Mouse (Mus musculus) olfactory bulb, adult 2 months (tissue): ENCODE data around the gene Ramp2. TPM values are rescaled to one million over a fixed set of nuclear protein-coding genes. Genes with fewer than 3 reads are reported as not detected.

Source experiments
- H3K27ac ChIP-seq: fragments of 200-500 bp; 2 replicates; pipeline ENCODE4 v1.5.1; 2012; ENCODE audit warnings: low read depth, low read length; ENCODE audit not compliant: insufficient read depth
- H3K4me1 ChIP-seq: fragments of 200-500 bp; 2 replicates; pipeline ENCODE4 v1.6.1; 2012; ENCODE audit warnings: low read length; ENCODE audit not compliant: control insufficient read depth, insufficient read depth
- H3K4me3 ChIP-seq: fragments of 200-500 bp; 2 replicates; pipeline ENCODE4 v1.5.1; 2012; ENCODE audit warnings: mild to moderate bottlenecking, low read depth, low read length, moderate library complexity; ENCODE audit not compliant: insufficient read depth
- CTCF ChIP-seq: fragments of 200-500 bp; IDR thresholded peaks from 2 replicates; pipeline ENCODE4 v1.5.1; 2012; ENCODE audit warnings: low read depth, mild to moderate bottlenecking, low read length, moderate library complexity; ENCODE audit not compliant: insufficient read depth
- POLR2A ChIP-seq: fragments of 200-500 bp; IDR thresholded peaks from 2 replicates; pipeline ENCODE4 v1.6.1; 2012; ENCODE audit warnings: mild to moderate bottlenecking, low read depth, low read length, moderate library complexity; ENCODE audit not compliant: insufficient read depth
- WGBS: fragments of 180-500 bp; shearing (Covaris S2); methylation state at CpG from one replicate; pipeline ENCODE4 v1.1.7; 2018; 5-methylcytosine and 5-hydroxymethylcytosine counted together
- polyA plus RNA-seq: library from polyadenylated mRNA; stranded (reverse); fragments of >200 nt; gene quantifications from 2 replicates; pipeline ENCODE4 v1.2.4, GENCODE M21; 2012; ENCODE audit warnings: low replicate concordance; ENCODE audit not compliant: missing spikeins, insufficient read depth, insufficient read length

Ramp2 gene
- polyA plus RNA-seq, 1 experiment: not detected

DNA sequence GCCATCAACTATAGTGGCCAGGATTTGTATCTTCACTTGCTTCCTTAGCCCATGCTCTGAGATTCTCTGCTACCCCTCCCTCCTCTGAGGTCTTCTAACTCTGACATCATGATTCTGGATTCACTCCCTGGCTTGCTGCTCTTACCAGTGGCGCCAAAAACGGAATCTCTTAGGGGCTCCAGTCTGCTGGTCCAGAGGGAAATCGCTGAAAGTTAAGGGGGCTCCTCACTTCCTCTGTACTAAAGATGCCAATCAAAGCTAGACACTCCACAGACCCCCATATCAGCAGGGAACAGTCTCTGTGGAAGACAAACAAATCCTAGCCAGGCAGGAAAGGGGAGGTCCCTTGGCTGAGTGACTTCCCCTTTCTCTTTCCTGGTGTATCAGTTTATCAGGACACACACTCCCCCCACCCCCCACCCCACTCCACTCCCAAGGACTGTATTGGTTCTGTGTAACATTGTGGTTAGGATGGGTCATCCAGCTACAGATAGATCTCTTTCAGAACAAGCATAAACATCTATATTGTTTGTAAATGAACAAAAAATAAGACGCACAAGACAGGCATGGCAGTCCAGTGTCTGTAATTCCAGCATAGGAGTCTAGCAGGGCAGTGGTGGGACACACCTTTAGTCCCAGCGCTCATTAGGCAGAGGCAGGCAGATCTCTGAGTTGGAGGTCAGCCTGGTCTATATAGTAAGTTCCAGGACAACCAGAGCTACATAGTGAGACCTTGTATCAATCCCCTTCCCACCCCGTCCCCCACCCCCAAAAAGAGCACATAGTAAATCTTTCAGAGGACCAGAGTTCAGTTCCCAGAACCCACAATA lies 13.6 kb upstream of the Ramp2 start:
- H3K4me3 ChIP-seq: no peak overlapping the region
- peaks cover 28% of the 10 kb centered on the region for H3K4me1 ChIP-seq
- WGBS: 51% methylated on average over 6 of the region's 6 CpGs
- H3K27ac ChIP-seq: peak overlapping the region; percentile 96
- TF ChIP-seq POLR2A (no peak), CTCF (no peak)

DNA sequence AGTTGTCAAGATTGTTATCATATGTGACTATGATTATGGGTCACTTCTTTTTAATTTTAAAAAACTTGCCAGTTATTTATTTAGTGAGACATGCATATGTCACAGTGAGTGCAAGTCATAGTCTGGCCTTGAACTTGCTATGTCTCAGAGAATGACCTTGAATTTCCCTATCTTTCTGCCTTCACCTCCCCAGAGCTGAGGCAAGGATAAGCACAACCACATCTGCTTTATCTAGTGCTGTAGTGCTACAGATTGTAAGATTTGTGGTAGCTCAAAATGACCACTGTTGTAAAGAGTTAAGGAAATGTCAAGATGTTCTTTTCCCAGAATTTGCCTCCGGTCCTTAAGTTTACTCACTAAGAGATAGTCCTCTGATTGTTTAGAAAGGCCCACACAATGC lies 12.6 kb upstream of the Ramp2 start:
- 90% methylated on average over 1 of the region's 1 CpGs for WGBS
- peaks cover 32% of the 10 kb centered on the region for H3K4me1 ChIP-seq
- H3K4me3 ChIP-seq: no peak overlapping the region
- H3K27ac ChIP-seq: no peak overlapping the region
- no peak for TF ChIP-seq POLR2A
- TF ChIP-seq CTCF: no peak

DNA sequence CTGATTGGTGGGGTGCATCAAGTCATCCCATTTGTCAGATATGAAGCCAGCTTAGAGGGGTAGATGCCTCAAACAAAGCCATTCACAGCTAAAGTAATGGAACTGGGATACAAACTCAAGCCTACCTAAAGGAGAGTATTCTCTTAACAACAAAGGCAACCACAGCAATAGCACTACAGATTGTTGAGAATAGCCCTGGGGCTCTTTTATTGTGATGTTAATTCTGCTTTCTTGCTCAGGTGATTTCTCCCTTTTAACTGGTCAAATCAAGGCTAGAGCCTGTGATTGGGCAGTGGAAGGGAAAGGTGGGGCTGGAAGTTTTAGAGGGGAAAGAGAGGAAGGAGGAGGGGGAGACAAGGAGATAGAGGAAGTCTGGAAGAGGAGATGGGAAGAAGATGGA lies 11.7 kb upstream of the Ramp2 start:
- TF ChIP-seq CTCF (no peak), POLR2A (no peak)
- no peak overlapping the region for H3K4me3 ChIP-seq
- H3K4me1 ChIP-seq: peaks cover 33% of the 10 kb centered on the region
- no peak overlapping the region for H3K27ac ChIP-seq

- no peak overlapping the region for H3K27ac ChIP-seq
- H3K4me1 ChIP-seq: peaks cover 23% of the 10 kb centered on the region
- no peak for TF ChIP-seq CTCF
- TF ChIP-seq POLR2A: no peak
- H3K4me3 ChIP-seq: no peak overlapping the region
These were observed 10.4 kb upstream of the Ramp2 start for GRCm38 (mm10) chr11:101235429-101235828.

GRCm38 (mm10) chr11:101236782-101237181 lies 9.0 kb upstream of the Ramp2 start:
- TF ChIP-seq POLR2A: no peak
- TF ChIP-seq CTCF: no peak
- H3K4me3 ChIP-seq: no peak overlapping the region
- 92% methylated on average over 5 of the region's 5 CpGs for WGBS
- no peak overlapping the region for H3K27ac ChIP-seq
- H3K4me1 ChIP-seq: peaks cover 10% of the 10 kb centered on the region

- 0 out of 2 replicates have a peak overlapping the region, but pooled peaks have one; percentile 29 for H3K27ac ChIP-seq
- 29% methylated on average over 5 of the region's 5 CpGs for WGBS
- peaks cover 6% of the 10 kb centered on the region for H3K4me1 ChIP-seq
- H3K4me3 ChIP-seq: no peak overlapping the region
- TF ChIP-seq POLR2A: no peak
- TF ChIP-seq CTCF: no peak
These were observed 7.7 kb upstream of the Ramp2 start for GRCm38 (mm10) chr11:101238071-101238647.

DNA sequence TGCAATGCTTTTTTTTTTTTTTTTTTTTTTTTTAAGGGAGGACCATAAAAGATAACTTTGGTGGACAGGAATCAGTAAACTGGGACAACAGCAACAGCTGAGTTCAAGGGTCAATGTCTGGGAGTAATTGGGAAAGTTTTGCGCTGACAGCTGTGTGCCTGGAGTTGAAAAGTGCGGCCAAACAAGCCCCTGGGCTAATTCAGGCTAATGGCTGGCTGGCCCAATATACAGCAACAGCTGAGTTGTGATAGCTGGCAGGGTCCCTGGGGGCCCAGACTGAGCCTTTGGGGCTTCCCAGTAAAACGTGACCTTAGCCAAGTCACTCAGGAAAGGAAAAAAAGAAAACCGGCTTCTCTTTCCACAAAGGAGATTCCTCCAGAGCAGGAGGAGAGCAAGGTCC lies 757 bp upstream of the Ramp2 start:
- H3K4me3 ChIP-seq: no peak overlapping the region
- no peak overlapping the region for H3K27ac ChIP-seq

GRCm38 (mm10) chr11:101246702-101247012 lies 829 bp downstream of the Ramp2 start:
- WGBS: 22% methylated on average over 7 of the region's 7 CpGs
- 0 out of 2 replicates have a peak overlapping the region, but pooled peaks have one; percentile 19 for H3K27ac ChIP-seq
- peaks cover 8% of the 10 kb centered on the region for H3K4me1 ChIP-seq
- TF ChIP-seq CTCF (no peak), POLR2A (no peak)
- peak overlapping the region; percentile 62 for H3K4me3 ChIP-seq

More for the DNA sequence above, 757 bp upstream of the Ramp2 start:
- H3K4me1 ChIP-seq: peaks cover 8% of the 10 kb centered on the region
- 68% methylated on average over 4 of the region's 4 CpGs for WGBS
- TF ChIP-seq CTCF: no peak
- TF ChIP-seq POLR2A: no peak

DNA sequence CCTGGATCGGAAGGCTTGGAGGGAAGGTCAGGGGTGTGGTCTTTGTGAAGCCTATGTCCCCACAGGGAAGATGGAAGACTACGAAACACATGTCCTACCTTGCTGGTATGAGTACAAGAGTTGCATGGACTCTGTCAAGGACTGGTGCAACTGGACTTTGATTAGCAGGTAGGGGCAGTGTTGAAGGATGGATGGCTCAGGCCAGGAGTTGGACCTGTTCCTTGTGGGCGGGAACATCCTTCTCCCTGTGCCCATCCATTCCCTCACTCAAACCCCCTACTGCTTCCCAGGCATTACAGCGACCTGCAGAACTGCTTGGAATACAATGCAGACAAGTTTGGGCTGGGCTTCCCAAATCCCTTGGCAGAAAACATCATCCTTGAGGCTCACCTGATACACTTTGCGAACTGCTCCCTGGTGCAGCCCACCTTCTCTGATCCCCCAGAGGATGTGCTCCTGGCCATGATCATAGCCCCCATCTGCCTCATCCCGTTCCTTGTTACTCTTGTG lies 1.7 kb downstream of the Ramp2 start:
- TF ChIP-seq CTCF: no peak
- no peak for TF ChIP-seq POLR2A
- H3K4me3 ChIP-seq: no peak overlapping the region
- 91% methylated on average over 6 of the region's 6 CpGs for WGBS
- H3K4me1 ChIP-seq: peaks cover 8% of the 10 kb centered on the region
- H3K27ac ChIP-seq: no peak overlapping the region
